Mouse (Mus musculus): Measurements from ENCODE around the gene Prss8. TPM values are rescaled to one million over a fixed set of nuclear protein-coding genes. Genes with fewer than 3 reads are reported as not detected.
A peak's percentile ranks its signal among the peaks of the same experiment; 100 is the strongest.
"Not testable (repeated sequence)": the region's sequence is repeated elsewhere in the genome, so short reads cannot be mapped to it uniquely, and the experiment has no call there.

Gene Prss8
- total RNA-seq (2015) (not detected in 2 replicates), total RNA-seq (2017) (not detected in 2 replicates)

DNA sequence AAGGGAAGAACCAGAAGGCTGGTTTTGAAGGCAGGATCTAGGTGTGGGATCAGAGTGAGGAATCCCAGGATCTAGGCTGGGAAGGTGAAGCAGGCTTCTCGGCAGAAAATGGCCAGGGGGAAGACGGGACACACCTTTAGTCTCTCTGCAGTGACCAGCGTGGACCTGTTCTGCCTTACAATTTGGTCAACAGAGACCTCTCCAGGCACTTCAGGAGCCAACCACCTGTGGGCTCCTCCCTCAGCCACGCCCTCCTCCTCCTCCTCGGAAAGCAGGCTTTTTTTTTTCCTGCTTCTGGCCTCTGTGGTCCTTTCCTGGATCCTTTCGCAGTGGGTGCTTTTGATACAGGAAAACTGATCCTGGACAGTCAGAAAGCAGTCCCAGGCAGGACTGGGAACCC is at the start of gene Prss8:
Gene Prss8 (minus strand): TSS at position 182 of the 400 bp plus-strand sequence.
- ATAC-seq (replicated peaks; ENCODE audit: poor library complexity) = no peak

DNA sequence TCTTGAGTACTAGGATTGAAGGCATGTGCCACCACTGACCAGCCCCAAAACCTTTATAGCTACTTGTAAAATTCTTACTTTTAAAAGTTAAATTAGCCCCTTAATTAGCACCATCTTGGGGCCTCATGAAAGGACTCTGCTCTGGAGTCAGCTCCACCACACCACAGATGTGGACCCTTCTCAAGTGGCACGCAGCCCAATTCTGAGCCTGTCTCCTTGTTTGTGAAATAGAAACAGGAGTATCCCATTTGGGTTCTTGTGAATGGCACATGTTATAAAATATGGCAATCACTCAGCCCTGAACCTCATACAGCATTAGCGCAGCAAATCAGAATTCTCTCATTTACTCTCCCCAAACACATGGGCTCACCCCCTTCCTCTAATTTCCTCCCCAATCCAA is 49.0 kb upstream of the Prss8 start:
- ATAC-seq (replicated peaks; ENCODE audit: poor library complexity) = no peak

GRCm38 (mm10) chr7:127974413-127974930 is 44.6 kb upstream of the Prss8 start:
- 0 out of 2 replicates have a peak, but pooled peaks have one; percentile 20 for ATAC-seq (replicated peaks; ENCODE audit: poor library complexity)

DNA sequence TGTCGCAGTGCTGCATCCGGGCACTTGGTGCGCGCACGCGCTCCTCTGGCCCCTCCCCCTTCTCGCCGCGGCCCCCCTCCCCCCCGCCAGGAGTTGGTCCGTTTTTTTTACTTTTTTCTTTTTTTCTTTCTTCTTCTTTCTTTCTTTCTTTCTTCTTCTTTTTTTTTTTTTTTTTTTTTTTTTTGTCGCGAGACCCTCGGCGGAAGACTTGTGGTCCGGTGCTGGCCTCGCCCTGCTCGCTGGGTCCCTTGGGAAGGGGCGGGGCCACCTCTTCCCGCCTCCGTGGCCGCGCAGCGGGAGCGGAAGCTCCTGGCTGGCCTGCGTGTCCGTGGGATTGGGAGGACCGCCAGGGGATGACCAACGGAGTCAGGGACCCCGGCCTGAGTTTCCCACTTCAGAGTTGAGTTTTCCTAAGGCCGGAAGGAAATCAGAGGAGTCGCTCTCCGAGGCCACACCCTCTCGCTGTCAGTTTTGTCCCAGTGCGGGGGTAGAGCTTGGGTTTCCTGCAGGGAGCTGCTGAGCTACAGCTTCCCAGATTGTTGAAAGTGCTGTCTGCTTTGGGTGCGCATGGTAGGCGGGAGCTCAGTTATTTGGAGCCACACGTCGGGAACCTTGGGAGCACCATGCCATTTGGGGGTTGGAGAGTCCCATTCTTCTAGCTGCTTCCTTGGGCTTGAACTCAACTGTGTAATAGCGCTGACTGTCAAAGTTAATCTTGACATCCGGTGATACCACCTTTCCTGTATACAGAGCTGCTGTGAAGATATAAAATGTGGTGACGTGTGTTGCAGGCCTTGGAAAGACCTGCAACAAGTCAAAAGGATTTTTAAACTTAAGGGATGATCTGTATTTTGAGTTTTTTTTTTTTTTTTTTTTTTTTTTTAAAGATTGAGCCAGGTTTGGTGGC is 38.3 kb upstream of the Prss8 start:
- peak; percentile 30 for ATAC-seq (replicated peaks; ENCODE audit: poor library complexity)

DNA sequence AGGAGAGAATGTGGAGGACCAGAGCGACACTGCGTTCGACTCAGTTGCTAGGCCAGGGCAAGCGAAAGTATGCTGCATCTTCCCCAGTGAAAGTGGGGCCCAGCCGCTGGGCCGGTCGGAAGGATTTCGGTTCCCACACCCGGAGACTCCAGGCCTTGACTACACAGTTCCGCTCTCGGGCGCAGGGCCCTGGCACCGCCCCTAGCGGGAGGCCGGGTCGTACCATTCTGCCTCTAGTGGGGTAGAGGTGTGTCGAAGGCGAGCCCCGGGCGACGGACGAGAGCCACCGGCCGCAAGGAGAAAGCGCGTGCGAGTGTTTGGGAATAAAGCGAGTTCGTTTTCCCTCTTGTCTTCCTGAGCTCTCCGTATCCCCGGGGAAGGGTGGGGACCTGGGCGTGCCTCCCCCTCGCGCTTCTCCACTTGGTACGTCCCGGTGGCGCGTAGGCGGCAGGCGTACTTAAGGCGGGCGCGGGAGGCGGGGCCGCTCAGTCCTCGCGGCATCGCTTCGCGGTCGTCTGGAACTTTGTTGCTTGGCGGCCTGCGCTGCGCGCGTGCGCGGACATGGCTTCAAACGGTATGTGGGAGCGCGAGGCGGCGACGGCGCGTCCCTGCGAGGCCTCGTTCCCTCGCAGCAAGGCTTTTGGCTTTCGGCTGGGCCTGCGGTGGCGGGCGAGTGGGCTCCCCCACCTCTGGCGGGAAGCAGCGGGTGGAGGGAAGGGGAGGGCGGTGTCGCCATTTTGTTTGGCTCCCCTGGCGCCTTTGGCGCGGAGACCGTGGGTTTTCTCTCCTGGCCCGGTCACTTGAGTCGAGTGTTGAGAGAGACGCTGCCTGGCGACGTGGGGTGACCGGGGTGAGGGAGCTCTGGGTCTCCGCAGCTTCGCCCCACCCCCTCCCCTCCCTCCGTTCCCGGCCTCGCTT is 37.4 kb upstream of the Prss8 start, which contains the start of gene Fus:
Gene Fus (plus strand): TSS at position 454 of the 918 bp plus-strand sequence.
- ATAC-seq (replicated peaks; ENCODE audit: poor library complexity) = peak; percentile 83

DNA sequence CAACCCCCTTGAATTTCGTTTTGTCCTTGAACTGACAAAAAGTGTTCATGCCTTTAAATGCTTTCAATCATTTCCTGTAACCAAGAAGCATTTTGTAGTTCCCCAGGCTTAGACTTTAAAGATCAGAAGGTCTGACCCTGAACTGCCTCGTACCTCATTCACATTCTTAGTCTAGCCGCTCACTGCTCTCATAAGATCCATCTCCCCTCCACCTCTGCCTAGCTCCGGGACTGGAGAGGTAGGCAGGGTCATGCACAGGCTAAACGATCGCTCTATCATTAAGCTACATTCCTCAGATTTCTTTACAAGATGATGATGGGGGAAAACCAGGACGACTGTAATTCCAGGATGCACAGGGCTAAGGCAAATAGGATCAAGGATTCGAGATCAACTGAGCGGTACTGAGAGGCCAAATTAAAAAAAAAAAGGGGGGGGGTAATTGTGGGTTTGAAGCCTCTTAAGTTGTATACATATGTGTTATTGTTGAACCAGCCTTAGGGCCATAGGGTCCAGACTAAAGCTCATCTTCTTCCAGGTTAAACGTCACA is 36.5 kb upstream of the Prss8 start:
- no peak for ATAC-seq (replicated peaks; ENCODE audit: poor library complexity)

DNA sequence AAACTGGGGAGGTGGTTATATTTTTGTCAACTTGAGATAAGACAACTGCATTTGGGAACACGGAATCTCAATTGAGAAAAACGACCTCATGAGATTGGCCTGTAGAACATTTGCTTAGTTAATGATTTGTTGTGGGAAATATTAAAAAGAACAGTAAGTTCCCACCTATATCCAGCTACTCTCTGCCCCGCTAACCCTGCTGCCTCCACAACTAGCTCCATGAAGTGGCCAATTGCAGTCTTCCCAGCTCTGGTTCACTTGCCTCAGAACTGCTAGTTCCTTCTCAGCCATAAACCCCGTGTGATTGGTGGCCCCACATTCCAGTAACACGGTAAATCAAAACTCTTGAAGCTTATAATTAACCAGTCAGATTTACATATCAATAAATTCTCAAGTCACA is 29.5 kb upstream of the Prss8 start:
- no peak for ATAC-seq (replicated peaks; ENCODE audit: poor library complexity)

DNA sequence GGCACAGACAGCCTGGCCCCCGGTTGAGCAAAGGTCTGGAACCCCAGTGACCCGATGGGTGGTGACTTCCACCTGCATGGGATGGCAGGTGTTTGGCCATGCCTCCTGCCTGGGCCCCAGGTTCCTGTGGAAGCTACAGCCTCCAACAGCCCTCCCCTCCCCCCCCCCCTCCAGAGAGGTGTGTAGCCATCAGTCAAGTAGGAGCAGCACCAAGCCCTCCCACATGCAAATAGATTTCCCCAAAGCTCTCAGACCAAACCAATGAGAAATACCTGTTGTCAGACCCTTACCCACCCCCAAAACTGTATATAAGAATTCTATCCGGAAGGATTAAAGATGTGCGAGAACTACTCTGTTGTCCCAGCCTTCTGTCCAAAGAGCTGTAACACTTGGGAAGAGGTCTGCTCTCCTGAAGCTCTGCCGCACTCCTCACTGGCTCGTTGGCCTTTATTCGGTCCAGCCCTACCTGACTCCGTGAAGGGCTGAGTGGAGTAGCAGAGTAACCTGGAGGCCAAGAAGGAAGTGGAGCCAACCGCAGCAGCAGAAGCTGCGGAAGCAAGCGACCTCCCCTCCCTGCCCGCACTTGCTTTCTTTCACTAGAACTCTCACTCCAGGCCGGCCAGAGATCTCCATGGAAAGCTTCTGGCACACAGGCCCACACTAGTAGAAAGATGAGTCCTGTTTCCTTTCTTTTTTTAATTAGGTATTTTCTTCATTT is 23.1 kb upstream of the Prss8 start:
- ATAC-seq (replicated peaks; ENCODE audit: poor library complexity) = peak; percentile 68

DNA sequence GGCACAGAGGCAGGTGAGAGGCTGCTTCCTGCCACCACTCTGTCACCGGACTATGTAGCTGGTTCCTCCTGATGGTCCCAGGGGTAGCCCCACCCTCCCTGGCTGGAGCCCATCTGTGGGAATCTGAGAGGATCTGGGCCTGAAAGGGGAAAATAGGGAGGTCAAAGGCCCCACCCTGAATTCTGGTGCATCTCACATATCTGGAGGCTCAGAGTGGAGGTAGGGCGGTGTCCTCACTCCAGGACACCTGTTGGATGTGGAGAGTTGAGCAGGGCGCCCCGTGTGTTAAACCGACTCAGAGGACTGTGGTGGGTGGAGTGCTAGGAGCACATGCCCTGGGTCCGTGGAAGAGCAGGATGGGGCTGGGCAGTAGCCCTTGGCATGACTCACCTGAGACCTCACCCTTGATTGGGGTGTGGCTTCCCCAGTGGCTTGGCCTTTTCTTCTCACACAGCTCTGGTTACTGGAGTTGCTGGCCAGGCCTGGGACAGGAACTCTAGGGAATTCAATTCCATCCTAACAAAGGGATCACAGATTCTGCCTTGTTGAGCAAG is 16.6 kb upstream of the Prss8 start, which contains the start of gene Prss36:
Gene Prss36 (minus strand): TSS at position 256 of the 554 bp plus-strand sequence.
- no peak for ATAC-seq (replicated peaks; ENCODE audit: poor library complexity)

- ATAC-seq (replicated peaks; ENCODE audit: poor library complexity) = no peak
These were observed 14.7 kb upstream of the Prss8 start for GRCm38 (mm10) chr7:127944614-127945013.

- ATAC-seq (replicated peaks; ENCODE audit: poor library complexity) = not testable (repeated sequence)
These were observed 12.2 kb upstream of the Prss8 start for GRCm38 (mm10) chr7:127942097-127942496.

GRCm38 (mm10) chr7:127936216-127936884 is 6.4 kb upstream of the Prss8 start:
- ATAC-seq (replicated peaks; ENCODE audit: poor library complexity) = no peak

DNA sequence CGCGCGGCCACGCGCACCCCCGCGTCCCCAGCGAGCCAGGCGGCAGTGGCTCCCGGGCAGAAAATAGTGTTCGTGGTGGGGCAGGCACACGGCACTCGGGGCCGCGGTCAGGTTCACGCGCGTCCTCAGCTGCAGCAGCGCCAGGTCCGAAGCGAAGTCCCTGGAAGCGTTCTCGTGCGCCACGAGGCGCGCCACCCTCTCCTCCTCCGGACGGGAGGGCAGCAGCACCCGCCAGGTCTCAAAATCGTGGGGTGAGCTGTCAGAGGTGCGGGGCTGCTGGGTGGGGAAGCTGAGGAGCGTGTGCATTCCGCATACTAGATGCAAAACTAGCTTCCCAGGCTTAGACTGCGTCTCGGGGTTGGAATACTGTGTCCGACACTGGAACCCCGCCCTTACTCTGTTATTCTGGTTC is 5.8 kb upstream of the Prss8 start:
- ATAC-seq (replicated peaks; ENCODE audit: poor library complexity) = peak; percentile 13

DNA sequence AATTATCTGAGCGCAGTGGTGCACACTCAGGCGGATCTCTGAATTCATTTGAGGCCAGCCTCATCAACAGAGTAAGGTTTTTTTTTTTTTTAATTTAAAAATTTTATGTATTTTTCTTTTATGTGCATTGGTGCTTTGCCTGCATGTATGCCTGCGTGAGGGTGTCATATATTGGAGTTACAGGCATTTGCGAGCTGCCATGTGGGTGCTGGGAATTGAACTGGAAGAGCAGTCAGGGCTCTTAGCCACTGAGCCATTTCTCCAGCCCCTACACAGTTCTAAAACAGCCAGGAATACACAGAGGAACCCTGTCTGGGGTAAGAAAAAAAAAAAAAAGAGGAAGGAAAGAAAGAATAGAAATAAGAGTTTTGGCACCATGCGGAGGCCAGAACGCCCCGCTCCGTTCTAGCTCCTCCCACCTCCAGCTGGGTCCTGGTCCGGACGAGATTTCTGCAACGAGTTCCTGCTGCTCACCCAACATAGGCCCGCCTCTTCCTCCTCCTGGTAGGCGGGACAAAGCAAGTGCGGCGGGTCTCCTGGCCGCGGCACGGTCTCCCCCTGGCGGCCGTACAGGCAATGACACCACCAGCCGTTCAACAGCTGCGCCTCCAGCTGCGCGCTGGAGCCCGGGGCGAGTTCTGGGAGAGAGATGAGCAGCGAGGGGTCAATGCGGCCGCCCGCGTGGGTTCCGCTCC is 5.3 kb upstream of the Prss8 start:
- peak; percentile 99 for ATAC-seq (replicated peaks; ENCODE audit: poor library complexity)

- ATAC-seq (replicated peaks; ENCODE audit: poor library complexity) = no peak
These were observed 4.2 kb upstream of the Prss8 start for GRCm38 (mm10) chr7:127934075-127934474.

GRCm38 (mm10) chr7:127932273-127933031 is 2.5 kb upstream of the Prss8 start:
- ATAC-seq (replicated peaks; ENCODE audit: poor library complexity) = no peak

GRCm38 (mm10) chr7:127931351-127932135 is 1.6 kb upstream of the Prss8 start:
- no peak for ATAC-seq (replicated peaks; ENCODE audit: poor library complexity)

Measured in megakaryocyte progenitor cell, adult 5-6 weeks (primary cell).